Mouse (Mus musculus) WW6 (cell line): ENCODE results near the gene Arnt.
"Not testable (repeated sequence)": the region's sequence is repeated elsewhere in the genome, so short reads cannot be mapped to it uniquely, and the experiment has no call there.

ENCODE experiments used
- DNase-seq: peaks from one replicate; pipeline ENCODE4 v3.0.0-alpha.2; 2013; ENCODE audit warnings: low read depth, low spot score

The Arnt gene

DNA sequence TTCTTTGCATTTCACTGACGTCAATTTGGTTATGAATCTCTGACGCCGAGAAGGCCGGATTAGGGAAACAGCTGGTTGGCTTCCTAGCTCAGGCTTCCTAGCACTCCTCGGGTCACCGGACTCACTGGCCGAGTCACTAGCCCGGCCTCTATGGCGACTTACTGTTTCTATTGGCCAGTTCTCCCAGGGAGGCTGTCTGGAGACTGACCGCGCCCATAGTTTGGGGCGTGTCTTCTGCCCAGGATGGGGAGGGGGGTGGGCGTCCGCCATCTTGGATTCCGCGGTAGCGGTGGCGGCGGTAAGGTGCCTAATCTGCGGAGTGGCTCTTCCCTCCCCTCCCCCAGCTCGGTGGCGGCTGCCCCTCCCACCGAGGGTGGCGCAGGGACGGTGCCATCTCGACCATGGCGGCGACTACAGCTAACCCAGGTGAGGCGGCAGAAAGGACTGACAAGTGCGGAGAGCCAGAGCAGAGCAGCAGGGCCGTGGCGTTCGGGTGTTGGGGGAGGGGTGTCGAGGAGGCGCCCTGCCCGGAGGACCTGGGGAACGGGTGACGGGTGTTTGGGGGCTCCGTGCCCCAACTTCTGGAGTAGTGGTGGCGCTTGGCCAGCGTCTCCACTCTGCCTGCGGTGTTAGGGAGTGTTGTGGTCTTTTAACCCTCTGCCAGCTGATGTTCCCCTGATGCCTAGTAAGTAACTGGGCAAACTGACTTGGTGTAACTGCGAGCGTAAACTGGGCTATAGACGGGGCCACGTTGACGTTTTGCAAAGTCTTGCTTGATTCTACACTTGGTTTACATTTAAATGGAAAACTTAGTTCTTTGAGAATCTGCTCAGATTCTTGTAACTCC, at the start of gene Arnt:
Gene Arnt, plus strand, starts transcription at position 253 of the 847 bp plus-strand sequence.
- DNase-seq, result peak; percentile 93

DNA sequence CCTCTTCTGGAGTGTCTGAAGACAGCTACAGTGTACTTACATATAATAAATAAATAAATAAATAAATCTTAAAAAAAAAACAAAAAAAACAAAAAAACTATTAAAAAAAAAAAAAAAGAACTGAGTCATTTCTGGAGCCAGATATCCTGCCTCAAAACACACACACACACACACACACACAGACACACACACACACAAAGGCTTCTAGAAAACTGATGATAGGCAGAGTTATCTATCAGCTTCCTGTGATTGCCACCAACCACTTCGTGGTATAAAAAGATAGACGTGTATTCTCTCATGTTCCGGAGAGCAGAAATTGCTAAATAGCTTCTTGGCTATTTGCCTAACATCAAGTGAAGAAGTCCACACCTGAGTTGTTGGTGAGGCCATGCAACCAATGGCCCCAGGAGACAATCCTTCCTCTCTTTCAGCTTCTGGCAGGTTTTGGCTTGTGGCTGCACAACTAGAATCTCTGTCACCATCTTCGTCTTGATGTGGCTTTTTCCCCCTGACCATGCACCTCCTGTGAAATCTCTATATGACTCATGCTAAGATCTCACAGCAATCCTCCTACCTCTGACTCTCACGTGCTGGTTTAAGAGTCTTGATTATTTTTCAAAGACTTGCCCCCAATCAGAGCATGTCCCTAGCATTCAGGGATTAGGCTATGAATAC, 48.6 kb upstream of the Arnt start:
- DNase-seq, result no peak

DNA sequence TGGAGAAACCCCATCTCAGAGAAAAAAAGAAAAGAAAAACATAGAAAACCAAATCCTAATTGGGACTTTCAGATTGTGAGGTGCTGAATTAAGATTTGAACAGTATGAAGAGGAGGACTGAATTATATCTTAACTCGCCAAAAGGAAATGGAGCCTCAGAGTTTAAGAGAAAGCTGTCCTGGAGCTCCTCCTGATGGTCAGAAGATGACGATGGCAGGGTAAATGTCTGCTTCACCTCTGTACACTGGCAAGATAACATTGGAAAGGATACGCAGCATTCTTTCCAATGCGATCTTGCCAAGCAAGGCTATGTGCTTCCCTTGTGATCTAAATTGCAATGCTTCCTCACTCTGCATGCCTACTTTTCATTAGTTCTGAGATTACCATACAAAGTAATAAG, 39.8 kb upstream of the Arnt start:
- DNase-seq, result no peak

DNA sequence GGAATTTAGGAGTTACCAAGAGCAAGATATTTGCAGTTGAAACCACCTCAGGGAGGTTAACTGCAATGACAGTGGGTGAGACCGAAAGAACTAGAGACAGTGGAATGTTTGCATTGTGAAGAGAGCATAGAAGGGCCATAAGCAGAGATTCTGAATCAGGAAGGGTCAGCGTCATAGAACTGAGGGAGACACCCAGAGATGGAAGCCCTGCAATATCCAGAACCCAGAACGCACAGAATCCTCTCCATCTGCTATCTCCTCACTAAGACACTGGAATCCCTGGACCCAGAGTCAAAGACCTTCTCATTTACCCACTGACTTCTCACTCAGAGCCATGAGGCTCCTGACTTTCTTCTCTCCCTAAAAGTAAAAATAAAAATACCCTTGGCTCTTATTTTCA, 31.4 kb upstream of the Arnt start, which contains the start of gene 4930558C23Rik:
Gene 4930558C23Rik, minus strand, starts transcription at position 101 of the 400 bp plus-strand sequence.
- DNase-seq, result no peak

DNA sequence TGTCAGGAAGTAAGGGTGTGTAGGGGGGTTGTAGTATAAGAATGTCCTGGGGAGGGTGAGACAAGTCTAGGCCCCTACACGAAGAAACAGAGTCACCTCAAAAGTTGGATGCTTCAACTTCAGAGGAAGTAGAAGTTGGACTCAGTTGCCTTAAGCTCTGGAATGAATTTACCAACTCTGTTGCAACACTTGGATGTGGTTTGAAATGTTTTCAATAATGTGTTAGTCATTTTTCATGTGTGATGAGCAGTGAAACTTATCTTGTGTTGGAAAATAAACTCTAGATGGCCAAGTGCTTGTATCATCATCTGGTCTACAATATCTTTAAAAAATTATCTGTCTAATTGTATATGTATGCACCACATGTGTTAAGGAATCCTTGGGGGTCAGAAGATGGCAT, 26.5 kb upstream of the Arnt start:
- no peak for DNase-seq

DNA sequence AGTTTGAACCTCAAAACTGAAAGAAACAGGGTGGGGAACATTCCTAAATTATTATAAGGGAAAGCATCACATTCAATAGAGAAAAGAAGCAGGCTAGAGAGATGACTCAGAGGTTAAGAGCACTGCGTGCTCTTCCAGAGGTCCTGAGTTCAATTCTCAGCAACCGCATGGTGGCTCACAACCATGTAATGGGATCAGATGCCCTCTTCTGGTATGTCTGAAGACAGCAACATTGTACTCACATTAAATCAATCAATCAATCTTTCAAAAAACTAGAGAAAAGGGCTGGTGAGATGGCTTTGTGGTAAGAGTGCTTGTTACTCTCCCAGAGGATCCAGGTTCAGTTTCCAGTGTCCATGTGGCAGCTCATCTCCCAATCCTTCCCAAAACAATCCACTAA, 25.3 kb upstream of the Arnt start:
- DNase-seq, result no peak

DNA sequence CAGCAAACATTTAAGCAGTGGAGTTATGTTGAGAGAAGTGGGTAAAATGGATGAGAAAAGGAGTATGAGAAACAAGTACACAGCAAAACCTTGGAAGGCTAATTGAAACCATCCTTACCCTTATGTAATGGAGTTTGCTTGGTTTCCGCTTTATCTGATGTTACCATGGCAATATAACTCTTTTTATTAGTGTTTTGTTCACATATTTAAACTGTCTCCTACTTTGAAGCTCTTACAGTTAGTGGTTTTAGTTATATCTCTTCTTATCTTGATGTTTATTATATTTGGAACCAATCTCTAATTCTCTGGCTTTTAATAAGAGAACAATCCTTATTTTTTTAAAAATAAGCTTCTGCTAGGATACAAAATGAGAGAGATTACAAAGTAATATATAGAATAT, 21.9 kb upstream of the Arnt start:
- DNase-seq, result no peak

DNA sequence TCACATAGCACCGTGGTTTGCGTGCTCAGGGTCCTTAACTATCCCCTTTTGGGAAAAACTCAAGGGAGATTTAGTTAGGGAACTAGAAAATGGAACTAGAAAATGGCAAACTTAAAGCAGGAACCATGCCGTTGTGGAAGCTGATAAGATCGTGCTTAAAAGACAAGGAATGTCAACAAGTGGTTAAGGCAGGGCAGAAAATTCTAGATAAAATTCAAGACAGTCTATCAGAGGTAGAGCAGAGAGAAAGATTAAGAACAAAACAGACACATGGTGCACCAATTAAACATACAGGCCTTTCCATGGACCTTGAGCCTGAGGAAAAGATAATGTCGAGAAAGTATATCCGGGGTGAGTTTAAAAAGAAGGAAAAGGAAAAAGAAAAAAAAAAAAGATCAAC, 16.3 kb upstream of the Arnt start:
- DNase-seq, result no peak

DNA sequence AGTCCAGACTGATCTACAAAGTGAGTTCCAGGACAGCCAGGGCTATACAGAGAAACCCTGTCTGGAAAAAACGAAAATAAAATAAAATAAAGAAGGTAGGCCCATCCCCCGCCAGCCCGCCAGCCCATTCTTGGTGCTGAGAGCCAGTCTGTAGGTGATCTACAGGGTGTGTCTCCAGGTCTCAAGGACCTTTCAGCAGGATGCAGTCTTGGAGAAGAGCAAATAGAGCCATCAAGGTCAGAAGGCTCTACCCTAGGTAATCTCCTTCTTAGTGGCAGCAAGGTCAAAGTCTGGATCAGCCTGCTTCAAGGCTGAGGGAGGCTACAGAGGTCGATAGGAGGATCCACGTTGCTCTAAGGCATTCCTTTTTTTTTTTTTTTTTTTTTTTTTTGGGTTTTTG, 7.7 kb upstream of the Arnt start:
- DNase-seq, result not testable (repeated sequence)

DNA sequence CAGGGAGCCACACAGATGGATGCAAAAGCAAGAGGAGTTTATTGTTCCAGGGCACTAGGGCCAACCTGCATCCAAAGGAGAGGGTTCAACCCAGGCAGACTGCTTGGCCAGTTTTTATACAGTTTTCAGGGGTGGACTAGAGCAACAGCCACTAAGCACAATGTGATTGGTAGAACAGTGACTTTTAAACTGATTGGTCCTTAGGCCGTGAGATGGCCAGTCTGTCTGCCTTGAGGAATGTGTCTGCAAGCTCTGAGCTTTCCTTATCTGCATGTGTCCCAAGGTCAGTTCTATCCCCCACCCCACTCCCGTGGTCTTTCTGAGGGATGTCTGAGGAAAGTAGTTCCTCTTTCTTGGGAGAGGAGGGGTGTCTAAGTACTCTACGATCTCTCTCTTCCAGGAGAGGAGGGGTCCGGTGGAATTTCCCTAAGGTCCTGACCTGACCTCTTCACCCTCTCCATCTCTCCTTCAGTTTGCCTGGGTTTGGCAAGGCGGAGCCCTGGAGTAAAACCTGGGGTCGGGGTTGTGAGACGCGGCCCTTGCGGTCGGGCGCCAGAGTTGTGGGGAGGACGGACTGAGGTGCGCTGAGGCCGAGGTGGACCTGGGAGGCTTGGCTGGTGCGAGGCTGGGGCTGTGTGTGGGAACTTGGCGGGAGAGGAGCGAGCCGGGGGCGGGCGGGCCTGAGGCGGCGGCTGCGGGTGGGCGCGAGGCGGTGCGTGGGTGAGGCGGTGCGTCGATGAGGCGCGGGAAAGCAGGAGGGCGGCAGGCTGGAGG, 6.9 kb upstream of the Arnt start:
- DNase-seq, result not testable (repeated sequence)

DNA sequence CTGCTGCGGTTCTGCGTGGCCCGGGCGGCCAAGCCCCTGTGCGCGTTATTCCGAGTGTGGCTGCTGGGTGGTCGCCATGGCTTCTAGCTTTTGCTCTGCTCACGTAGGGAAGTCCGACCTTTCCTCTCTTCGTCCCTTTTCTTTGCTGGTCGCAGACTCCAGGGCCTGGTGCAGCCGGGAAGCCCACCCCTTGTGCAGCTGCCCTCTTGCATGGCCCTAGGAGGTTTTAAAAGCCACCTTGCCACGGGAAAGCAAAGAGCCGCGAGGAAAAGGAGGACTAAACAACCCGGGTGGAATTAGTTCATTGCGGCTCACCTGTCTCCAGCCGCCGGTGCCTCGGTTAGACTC, 6.3 kb upstream of the Arnt start:
- not testable (repeated sequence) for DNase-seq

DNA sequence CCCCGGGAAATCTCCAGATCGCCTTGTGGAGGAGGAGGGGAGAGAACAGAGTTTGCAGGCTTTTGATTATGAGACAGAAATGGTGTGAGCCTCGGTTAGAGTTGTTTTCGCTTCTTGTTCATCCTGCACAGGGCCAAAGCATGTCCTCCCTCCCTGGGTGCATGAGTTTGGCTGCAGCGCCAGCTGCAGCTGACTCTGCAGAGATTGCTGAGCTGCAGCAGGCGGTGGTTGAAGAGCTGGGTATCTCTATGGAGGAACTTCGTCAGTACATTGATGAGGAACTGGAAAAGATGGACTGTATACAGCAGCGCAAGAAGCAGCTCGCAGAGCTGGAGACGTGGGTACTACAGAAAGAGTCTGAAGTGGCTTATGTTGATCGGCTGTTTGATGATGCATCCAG, 5.8 kb upstream of the Arnt start:
- not testable (repeated sequence) for DNase-seq

DNA sequence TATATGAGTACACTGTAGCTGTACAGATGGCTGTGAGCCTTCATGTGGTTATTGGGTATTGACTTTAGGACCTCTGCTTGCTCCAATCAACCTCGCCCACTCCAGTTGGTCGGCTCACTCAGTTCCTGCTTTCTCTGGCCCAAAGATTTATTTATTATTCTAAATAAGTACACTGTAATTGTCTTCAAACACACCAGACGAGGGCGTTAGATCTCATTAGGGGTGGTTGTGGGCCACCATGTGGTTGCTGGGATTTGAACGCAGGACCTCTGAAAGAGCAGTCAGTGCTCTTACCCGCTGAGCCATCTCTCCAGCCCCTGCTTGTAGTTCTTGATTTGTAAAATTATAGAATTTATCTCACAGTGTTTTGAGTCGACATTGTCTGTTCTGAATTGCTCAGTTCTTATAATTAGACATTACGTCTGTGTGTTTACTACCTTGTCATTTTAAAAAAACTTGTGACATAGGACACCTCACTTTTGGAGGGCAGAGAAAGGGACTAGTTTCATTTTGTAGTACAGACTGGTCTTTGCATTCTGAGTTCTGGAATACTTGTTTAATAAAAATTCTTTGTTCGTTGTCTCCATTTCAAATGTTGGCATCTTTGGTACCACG, 780 bp upstream of the Arnt start:
- no peak for DNase-seq

DNA sequence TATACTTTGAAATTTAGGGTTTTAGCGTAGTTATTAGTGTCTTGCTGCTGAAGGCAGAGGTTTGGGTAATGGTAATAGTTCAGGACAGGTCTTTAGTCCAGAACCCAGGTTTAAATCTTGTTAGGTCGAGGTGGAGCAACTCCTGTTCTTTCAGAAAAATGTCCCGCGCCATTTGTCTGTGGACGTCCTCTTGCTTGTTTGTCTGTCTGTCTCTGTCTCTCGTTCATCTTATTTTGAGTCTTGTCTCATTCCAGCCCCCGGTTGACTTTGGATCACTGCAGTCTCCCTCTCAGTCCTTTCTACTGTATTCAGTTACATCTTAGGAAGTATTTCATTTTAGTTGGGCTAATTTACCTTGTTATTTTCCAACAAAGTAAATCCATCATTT, 789 bp downstream of the Arnt start:
- no peak for DNase-seq

DNA sequence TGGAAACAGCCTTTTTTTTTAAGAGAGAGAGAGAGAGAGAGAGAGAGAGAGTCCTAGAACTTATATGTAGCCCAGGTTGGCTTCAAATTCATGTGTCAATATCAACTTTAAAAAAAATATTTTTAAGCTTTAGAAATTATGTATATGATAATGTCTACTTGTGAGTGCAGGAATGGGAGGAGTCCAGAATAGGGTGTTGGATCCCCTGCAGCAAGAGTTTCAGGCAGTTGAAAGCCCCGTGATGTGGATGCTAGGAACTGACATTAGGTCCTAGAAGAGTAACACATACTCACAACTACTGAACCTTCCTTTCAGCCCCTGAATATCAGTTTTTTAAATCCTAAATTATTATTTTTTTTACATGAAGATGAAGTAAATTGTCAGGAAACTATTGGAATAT, 1.4 kb downstream of the Arnt start:
- DNase-seq, result no peak

DNA sequence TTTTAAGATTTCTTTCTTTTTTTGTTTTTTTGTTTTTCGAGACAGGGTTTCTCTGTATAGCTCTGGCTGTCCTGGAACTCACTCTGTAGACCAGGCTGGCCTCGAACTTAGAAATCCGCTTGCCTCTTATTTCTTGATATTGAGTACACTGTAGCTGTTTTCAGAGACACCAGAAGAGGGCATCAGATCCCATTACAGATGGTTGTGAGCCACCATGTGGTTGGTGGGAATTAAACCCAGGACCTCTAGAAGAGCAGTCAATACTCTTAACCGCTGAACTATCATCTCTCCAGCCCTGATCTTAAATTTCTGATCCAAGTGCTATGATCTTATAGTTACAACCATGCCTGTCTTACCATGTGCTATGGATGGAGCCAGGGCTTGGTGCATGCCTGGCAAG, 4.4 kb downstream of the Arnt start:
- not testable (repeated sequence) for DNase-seq

DNA sequence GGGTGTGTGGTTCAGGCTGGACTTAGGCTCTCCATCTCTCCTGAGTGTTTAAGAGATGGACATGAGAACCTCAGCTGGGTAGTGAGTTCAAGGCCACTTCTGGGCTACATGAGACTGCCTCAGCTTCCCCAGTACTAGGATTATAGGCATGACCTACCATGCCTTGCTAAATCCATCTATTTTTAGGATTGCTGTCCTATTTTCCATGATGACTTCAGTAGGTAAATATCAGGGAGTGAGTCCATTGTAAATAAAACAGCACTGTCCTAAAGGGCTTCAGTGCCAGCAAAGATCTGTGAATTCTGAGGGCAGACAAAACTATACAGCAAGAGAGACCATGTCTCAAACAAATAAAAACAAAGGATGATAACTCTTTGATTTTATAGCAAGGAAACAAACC, 5.5 kb downstream of the Arnt start:
- no peak for DNase-seq

DNA sequence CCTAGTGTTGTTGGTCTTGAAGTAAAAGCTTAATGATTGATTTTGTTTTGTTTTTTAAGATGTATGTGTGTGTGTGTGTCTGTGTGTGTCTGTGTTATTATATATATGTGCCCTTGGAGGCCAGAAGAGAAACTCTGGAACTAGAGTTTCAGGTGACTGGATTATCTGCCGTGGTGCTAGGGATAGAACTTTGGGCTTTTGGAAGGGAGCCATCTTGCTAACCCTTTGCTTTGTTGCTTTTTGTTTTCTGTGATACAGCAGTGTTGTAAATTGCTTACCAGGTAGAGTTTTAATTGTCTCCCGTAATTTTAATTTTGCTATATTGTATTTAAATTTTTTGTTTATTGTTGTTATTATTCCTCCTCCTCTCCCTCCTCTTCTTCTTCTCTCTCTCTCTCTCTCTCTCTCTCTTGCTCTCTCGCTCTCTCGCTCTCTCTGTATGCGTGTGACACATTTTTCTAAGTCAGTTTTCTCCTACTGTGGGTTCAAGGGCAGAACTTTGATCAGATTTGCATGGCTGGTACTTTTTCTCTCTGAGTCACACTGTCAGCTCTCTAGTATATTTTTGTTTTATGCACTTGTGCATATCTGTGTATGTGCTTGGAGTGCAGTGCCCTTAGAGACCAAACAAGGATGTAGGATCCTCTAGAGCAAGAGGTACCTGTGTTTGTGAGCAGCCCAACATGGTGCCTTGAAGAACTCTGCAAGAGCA, 8.4 kb downstream of the Arnt start:
- DNase-seq, result no peak

DNA sequence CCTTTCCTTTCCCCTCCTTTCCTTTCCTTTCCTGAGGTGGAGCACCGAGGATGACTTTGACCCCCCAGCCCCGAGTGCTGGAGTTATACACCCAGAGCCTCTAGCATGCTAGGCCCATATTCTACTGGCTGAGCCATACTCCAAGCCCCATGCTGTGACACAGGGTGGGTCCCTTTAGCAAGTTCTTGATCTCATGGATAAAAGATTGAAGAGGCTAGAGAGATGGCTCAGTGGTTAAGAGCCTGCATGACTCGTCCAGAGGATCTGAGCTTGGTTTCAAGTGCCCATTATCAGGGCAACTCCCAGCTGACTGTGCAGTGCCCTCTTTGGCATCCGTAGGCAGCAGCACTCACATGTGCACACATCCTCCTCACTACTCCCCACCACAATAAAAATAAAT, 11.1 kb downstream of the Arnt start:
- DNase-seq, result no peak

DNA sequence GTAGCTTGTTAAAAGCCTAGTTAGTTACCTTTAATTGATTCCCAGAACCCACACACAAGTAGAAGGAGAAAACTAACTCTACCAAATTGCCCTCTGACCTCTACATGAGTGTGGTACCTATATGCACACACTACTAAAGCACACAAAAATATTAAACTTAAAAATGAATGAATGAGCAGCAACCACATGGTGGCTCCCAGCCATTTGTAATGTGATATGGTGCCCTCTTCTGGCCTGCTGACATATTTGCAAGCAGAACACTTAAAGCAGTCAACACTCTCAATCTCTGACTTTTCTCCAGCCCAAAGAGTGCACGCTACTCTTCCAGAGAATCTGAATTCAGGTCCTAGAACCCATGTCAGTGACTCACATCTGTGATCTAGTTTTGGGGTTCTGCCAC, 16.2 kb downstream of the Arnt start:
- DNase-seq, result no peak

DNA sequence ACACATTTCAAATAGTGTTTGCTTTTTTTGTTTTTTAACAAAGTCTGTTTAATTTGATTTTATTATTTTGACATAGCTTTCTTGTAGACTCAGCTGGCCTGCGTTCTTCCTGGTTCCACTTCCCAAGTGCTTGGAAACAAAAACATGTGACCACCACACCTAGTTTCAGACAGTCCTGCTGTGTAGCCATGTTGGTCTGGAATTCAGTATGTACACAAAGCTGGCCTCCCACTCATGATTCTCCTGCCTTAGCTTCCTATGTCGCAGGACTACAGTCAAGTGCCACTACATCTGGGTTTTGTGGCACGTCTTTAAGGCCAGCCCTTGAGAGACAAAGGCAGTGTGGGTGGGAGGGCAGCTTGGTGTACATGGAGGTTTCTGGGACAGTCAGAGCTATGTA, 16.7 kb downstream of the Arnt start:
- no peak for DNase-seq
